Mouse (Mus musculus) kidney, adult 2 months (tissue): Measurements from ENCODE around the gene Suds3. TPM values are rescaled to one million over a fixed set of nuclear protein-coding genes. Genes with fewer than 3 reads are reported as not detected.
A peak's percentile ranks its signal among the peaks of the same experiment; 100 is the strongest.

ENCODE experiments used
- DNase-seq: peaks from one replicate; pipeline ENCODE4 v3.0.0; 2021
- H3K27ac ChIP-seq: fragments of 200-500 bp; 2 replicates; pipeline ENCODE4 v1.5.1; 2012; ENCODE audit warnings: low read depth, low read length, control low read depth, inconsistent platforms; ENCODE audit not compliant: insufficient read depth
- H3K27me3 ChIP-seq: fragments of 200-500 bp; replicated peaks from 2 replicates; pipeline ENCODE4 v1.6.1; 2012; ENCODE audit warnings: mild to moderate bottlenecking, moderate library complexity, low read length, inconsistent platforms; ENCODE audit not compliant: control insufficient read depth, insufficient read depth
- H3K36me3 ChIP-seq: fragments of 200-500 bp; 2 replicates; pipeline ENCODE4 v1.6.1; 2012; ENCODE audit warnings: mild to moderate bottlenecking, moderate library complexity, low read length, inconsistent platforms; ENCODE audit not compliant: control insufficient read depth, insufficient read depth
- H3K4me1 ChIP-seq: fragments of 200-500 bp; 2 replicates; pipeline ENCODE4 v1.6.1; 2011; ENCODE audit warnings: low read length; ENCODE audit not compliant: control insufficient read depth, insufficient read depth
- H3K4me3 ChIP-seq: fragments of 200-500 bp; 2 replicates; pipeline ENCODE4 v1.5.1; 2011; ENCODE audit warnings: mild to moderate bottlenecking, low read depth, low read length, control low read depth; ENCODE audit not compliant: insufficient read depth
- CTCF ChIP-seq: fragments of 200-500 bp; conservative IDR thresholded peaks from 2 replicates; pipeline ENCODE4 v1.5.1; 2011; ENCODE audit warnings: low read depth, mild to moderate bottlenecking, control low read depth, low read length, moderate library complexity, mixed read lengths; ENCODE audit not compliant: insufficient read depth, insufficient read length
- POLR2A ChIP-seq: fragments of 200-500 bp; IDR thresholded peaks from one replicate; pipeline ENCODE4 v1.6.1; 2011; ENCODE audit warnings: low read depth, low read length, control low read depth
- WGBS: fragments of 180-500 bp; shearing (Covaris S2); methylation state at CpG from one replicate; pipeline ENCODE4 v1.1.7; 2018; 5-methylcytosine and 5-hydroxymethylcytosine counted together
- polyA plus RNA-seq: library from polyadenylated mRNA; depleted of rRNA; stranded (reverse); fragments of >200 nt; gene quantifications from 2 replicates; pipeline ENCODE4 v1.2.3, GENCODE M21; 2012

The Suds3 gene
- polyA plus RNA-seq, 1 experiment = 84.9 TPM

DNA sequence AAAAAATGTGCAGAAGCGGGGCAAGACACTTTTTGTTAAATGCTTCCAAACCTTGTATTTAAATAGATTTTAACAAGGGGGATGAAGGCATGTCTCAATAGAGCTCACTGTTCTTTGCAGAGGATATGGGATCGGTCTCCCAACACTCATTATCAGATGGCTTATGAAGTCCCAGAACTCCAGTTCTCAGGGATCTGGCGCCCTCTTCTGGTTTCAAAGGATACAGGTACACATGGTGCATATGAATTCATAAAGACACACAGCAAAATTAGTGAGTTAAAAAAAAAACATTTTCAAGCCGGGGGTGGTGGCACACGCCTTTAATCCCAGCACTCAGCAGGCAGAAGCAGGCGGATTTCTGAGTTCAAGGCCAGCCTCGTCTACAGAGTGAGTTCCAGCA lies 2.6 kb downstream of the Suds3 start:
- TF ChIP-seq POLR2A (no peak), CTCF (0 out of 2 replicates have a peak, but pooled peaks have one; percentile 5)
- Histone ChIP-seq H3K27me3 (no peaks in the 10 kb centered on the region), H3K36me3 (no peaks in the 10 kb centered on the region), H3K27ac (no peak overlapping the region), H3K4me3 (no peak overlapping the region), H3K4me1 (no peaks in the 10 kb centered on the region; the same call in 1 of the 2 replicates)
- peak; percentile 29 for DNase-seq
- WGBS = 95% methylated on average over 7 of the region's 7 CpGs

DNA sequence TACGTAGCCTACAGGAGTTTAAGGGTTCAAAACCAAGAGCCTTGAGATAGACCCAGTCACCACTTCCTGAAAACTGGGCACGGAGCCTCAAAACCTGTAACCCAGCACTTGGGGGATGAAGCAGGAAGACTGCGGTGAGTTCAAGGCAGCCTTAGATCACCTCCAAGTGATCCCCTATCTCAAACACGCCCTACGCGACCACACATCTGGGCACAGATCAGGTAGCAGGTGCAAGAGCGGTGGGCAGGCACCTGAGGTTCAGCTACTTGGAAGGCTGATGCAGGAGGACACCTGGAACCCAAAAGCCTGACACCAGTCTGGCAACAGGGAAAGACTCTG lies 4.2 kb downstream of the Suds3 start:
- Histone ChIP-seq H3K4me1 (no peaks in the 10 kb centered on the region; the same call in 1 of the 2 replicates), H3K36me3 (no peaks in the 10 kb centered on the region), H3K27ac (peak overlapping the region; percentile 2; the same call in 1 of the 2 replicates), H3K27me3 (no peaks in the 10 kb centered on the region), H3K4me3 (no peak overlapping the region)
- TF ChIP-seq POLR2A (no peak), CTCF (no peak)
- WGBS = 87% methylated on average over 7 of the region's 7 CpGs
- no peak for DNase-seq

DNA sequence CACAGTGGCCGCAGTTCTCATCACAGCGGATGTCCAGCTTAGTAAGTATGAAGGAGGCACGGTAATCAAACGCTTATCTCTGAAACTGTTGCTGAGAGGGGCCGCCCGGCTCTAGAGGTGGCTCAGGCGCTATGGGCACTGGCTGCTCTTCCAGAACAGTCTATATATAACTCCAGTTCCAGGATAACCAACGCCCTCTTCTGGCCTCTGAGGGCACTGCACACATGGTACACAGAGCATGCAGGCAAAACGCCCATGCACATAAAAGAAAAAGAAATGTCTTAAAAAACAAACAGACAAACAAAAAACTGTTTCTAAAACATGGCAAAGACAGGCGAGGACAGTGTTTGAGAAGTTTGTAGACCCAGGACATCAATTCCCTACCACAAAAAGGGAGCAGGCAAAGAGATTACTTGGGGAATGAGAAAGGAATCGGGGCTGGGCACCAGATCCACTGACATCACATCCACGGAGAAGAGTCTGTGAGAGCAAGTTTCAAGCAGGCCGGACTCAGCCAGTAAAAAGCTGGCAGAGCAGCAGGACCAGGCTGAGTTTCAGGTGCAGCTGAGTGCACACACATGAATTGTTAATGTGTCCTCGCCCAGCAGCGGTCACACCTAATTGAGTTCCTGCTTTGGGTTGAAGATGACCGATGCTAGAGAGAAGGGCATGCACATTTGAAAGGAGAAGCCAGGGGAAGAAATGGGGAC lies 4.7 kb downstream of the Suds3 start:
- WGBS = 78% methylated on average over 16 of the region's 16 CpGs
- no peaks in the 10 kb centered on the region; the same call in 1 of the 2 replicates for H3K4me1 ChIP-seq
- H3K36me3 ChIP-seq = no peaks in the 10 kb centered on the region
- no peak overlapping the region for H3K4me3 ChIP-seq
- peak overlapping the region; percentile 2; the same call in 1 of the 2 replicates for H3K27ac ChIP-seq
- H3K27me3 ChIP-seq = no peaks in the 10 kb centered on the region
- TF ChIP-seq POLR2A (no peak), CTCF (0 out of 2 replicates have a peak, but pooled peaks have one; percentile 15)
- DNase-seq = peak; percentile 65

DNA sequence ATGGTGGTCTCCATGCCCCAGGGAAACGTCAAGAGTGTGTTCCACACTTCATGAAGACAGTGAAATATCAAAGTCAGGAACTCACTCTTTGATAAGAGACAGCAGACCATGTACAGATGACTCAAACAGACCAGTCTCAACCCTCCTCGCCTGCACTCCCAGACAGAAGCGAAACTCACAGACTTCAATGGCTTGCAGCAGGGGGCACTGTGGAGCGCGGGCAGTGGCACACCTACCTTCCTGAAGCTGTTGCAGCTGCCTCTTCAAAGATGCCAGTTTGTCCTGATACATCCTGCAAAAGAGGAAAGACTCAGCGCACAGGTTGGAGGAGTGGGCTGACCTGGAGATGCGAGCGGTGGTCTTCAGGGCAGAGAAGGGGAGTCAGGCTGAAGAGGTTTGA lies 6.4 kb downstream of the Suds3 start:
- H3K27me3 ChIP-seq = no peaks in the 10 kb centered on the region
- DNase-seq = no peak
- WGBS = 87% methylated on average over 8 of the region's 8 CpGs
- no peak overlapping the region for H3K4me3 ChIP-seq
- TF ChIP-seq CTCF (peak; percentile 44), POLR2A (no peak)
- H3K4me1 ChIP-seq = no peaks in the 10 kb centered on the region; the same call in 1 of the 2 replicates
- no peaks in the 10 kb centered on the region for H3K36me3 ChIP-seq
- H3K27ac ChIP-seq = no peak overlapping the region

DNA sequence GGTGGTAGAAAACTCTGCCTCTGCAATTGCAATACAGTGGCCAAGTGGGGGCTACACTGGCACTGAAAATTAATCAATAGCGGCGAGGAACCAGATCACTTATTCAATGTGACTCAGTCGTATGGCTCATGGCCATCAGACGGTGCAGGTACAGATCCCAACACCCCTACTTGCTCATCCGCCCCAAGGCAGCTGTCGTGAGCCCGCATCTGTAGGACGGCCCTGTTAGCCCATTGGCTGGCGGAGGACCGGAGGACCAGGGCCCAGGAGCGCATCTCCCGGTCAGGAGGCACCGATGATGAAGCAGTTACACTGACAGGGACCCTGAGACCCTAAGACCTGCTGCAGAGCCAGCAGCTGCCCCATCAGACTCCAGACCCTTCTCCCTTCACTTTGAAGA lies 7.2 kb downstream of the Suds3 start:
- TF ChIP-seq POLR2A (no peak), CTCF (no peak)
- H3K27ac ChIP-seq = no peak overlapping the region
- no peaks in the 10 kb centered on the region for H3K4me1 ChIP-seq
- WGBS = 97% methylated on average over 13 of the region's 13 CpGs
- no peaks in the 10 kb centered on the region for H3K36me3 ChIP-seq
- no peaks in the 10 kb centered on the region for H3K27me3 ChIP-seq
- no peak for DNase-seq
- no peak overlapping the region for H3K4me3 ChIP-seq

DNA sequence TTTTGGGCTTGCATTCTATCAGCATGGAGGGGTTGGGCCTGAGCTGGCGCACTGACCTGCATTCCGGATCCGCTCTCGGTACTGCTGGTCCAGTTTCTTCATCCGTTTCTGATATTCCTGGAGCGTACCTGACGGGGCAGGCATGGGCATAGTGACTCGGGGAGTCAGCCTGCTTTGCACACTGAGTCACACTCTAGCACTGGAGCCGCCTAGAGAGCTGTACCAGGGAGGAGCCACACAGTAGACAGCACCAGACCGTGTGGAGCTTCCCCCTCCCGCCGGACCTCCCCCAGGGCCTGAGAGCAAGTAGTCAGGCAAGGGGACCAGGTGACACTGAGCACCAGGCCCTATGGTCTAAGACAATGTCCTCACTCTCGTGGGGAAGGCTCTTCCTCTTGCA lies 7.6 kb downstream of the Suds3 start:
- Histone ChIP-seq H3K27ac (no peak overlapping the region), H3K36me3 (no peaks in the 10 kb centered on the region), H3K4me1 (no peaks in the 10 kb centered on the region), H3K4me3 (no peak overlapping the region), H3K27me3 (no peaks in the 10 kb centered on the region)
- 92% methylated on average over 13 of the region's 13 CpGs for WGBS
- no peak for DNase-seq
- TF ChIP-seq POLR2A (no peak), CTCF (no peak)

DNA sequence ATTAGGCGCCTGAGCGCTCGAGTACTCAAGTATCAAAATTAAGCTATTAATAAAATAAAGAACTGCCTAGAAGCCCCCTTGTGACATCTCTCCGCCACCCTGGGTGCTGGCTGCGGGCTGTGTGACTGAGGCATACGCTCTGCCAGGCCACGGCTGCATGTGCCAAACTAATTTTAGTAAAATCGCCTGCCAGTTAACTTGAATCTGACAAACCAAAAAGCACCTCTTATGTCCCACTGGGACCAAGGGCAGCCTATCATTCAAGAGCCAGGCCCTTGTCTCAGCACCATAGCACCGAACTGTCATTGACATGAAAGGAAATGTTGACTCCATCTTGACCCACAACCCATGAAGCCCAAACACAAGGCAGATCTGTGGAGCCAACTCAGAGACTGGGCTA lies 10.2 kb downstream of the Suds3 start:
- no peaks in the 10 kb centered on the region for H3K4me1 ChIP-seq
- DNase-seq = no peak
- no peak overlapping the region for H3K27ac ChIP-seq
- TF ChIP-seq CTCF (no peak), POLR2A (no peak)
- no peaks in the 10 kb centered on the region for H3K27me3 ChIP-seq
- 86% methylated on average over 9 of the region's 9 CpGs for WGBS
- H3K36me3 ChIP-seq = no peaks in the 10 kb centered on the region
- H3K4me3 ChIP-seq = no peak overlapping the region
